ENCODE assay signal across 10 mouse cellular contexts in the genomic region with DNA sequence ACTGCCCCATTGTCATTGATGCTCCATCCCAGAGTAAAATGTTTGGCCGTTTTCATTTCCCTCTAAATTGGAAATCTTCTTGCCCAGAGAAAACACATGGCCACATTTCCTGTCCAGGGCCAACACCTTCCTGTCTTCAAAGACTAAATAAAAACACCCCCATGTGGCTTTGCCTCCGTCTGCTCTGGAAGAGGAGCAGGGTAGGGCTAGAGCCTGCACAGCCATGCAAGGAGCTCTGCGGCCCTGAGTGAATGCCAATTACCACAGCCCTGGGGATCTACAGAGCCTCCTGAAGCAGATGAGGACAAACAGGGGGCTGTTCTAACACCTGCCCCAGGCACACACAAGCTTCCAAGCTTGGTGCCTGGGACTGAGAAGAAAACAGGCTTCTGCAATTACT. TPM values are rescaled to one million over a fixed set of nuclear protein-coding genes. Genes with fewer than 3 reads are reported as not detected.
DNase-seq lines count a peak whose midpoint lies in the region; ATAC-seq and TF ChIP-seq lines count a peak whose summit lies in the region.
"Had no signal": no experiment of that assay in that cellular context is flagged by ENCODE, and none has a peak within 500 bp of the region (broad histone marks: within the 10 kb centered on the region; RNA-seq: fewer than 3 reads in every experiment).

No protein-coding gene starts in this region.

- no peaks in the 10 kb centered on the region; the same call in 1 of the 2 replicates for H3K36me3 ChIP-seq in forebrain, embryonic 11.5 days (ENCODE audit: control insufficient read depth, insufficient read depth, low read length)
- H3K36me3 ChIP-seq in forebrain, embryonic 14.5 days (ENCODE audit: control insufficient read depth, insufficient read depth, low read length) = no peaks in the 10 kb centered on the region; the same call in 1 of the 2 replicates
- no peaks in the 10 kb centered on the region for H3K36me3 ChIP-seq in lung, embryonic 15.5 days
- H3K36me3 ChIP-seq in myocyte (ENCODE audit: control insufficient read depth, insufficient read depth) = no peaks in the 10 kb centered on the region

- no peak overlapping the region for H3K4me3 ChIP-seq in forebrain, embryonic 11.5 days (ENCODE audit: low read depth, low read length)
- H3K4me3 ChIP-seq in forebrain, embryonic 14.5 days (ENCODE audit: low read depth, low read length) = no peak overlapping the region
- no peak overlapping the region for H3K4me3 ChIP-seq in lung, embryonic 15.5 days
- H3K4me3 ChIP-seq in embryonic fibroblast, embryonic 13.5 days (ENCODE audit: insufficient read depth, low read length) = no peak overlapping the region
- H3K4me3 ChIP-seq in myocyte = no peak overlapping the region

- H3K9me3 ChIP-seq in forebrain, embryonic 11.5 days (ENCODE audit: control insufficient read depth, low read length) = no peaks in the 10 kb centered on the region
- H3K9me3 ChIP-seq in forebrain, embryonic 14.5 days (replicated peaks; ENCODE audit: control insufficient read depth, low read length) = no peaks in the 10 kb centered on the region
- no peaks in the 10 kb centered on the region for H3K9me3 ChIP-seq in lung, embryonic 15.5 days

- peak overlapping the region; percentile 43 for H3K27ac ChIP-seq in forebrain, embryonic 11.5 days (ENCODE audit: low read depth, low read length)
- no peak overlapping the region for H3K27ac ChIP-seq in forebrain, embryonic 14.5 days (ENCODE audit: low read depth, low read length)
- 0 out of 2 replicates have a peak overlapping the region, but pooled peaks have one; percentile 41 for H3K27ac ChIP-seq in lung, embryonic 15.5 days
- H3K27ac ChIP-seq in embryonic fibroblast, embryonic 13.5 days (ENCODE audit: insufficient read depth, low read length) = peak overlapping the region; percentile 24

- H3K4me2 ChIP-seq in forebrain, embryonic 11.5 days (ENCODE audit: low read depth, low read length, severe bottlenecking) = no peak overlapping the region
- no peak overlapping the region for H3K4me2 ChIP-seq in forebrain, embryonic 14.5 days (ENCODE audit: low read length)
- H3K4me2 ChIP-seq in lung, embryonic 15.5 days = no peak overlapping the region
- H3K4me2 ChIP-seq in myocyte (ENCODE audit: low read depth) = peak overlapping the region; percentile 4

- no peaks in the 10 kb centered on the region for H3K27me3 ChIP-seq in forebrain, embryonic 11.5 days (ENCODE audit: control insufficient read depth, insufficient read depth, low read length)
- H3K27me3 ChIP-seq in forebrain, embryonic 14.5 days (replicated peaks; ENCODE audit: control insufficient read depth, insufficient read depth, low read length) = no peaks in the 10 kb centered on the region
- no peaks in the 10 kb centered on the region for H3K27me3 ChIP-seq in lung, embryonic 15.5 days
- H3K27me3 ChIP-seq in myocyte (ENCODE audit: control insufficient read depth, insufficient read depth, insufficient read length) = no peaks in the 10 kb centered on the region

- H3K9ac ChIP-seq in forebrain, embryonic 11.5 days (ENCODE audit: low read length) = no peak overlapping the region; the same call in 1 of the 2 replicates
- H3K9ac ChIP-seq in forebrain, embryonic 14.5 days (ENCODE audit: low read length) = no peak overlapping the region
- H3K9ac ChIP-seq in lung, embryonic 15.5 days = no peak overlapping the region

- no peak for DNase-seq in forebrain, embryonic 11.5 days (ENCODE audit: low spot score)
- no peak for DNase-seq in forebrain, embryonic 14.5 days (ENCODE audit: low spot score)
- no peak for DNase-seq in lung, postnatal 14 days
- DNase-seq in thymus, postnatal 10 days (ENCODE audit: low spot score in 2 of 2) = no peak
- DNase-seq in Muller cell, postnatal 12 days (ENCODE audit: inconsistent ontology term) = no peak
- DNase-seq: layer of hippocampus, postnatal 36 days; retina, postnatal 1 day had no signal

- no peak for TF ChIP-seq POLR2A in embryonic fibroblast, embryonic 13.5 days (IDR thresholded peaks at IDR 0.05; ENCODE audit: low read depth, low read length)
- no peak for TF ChIP-seq POLR2A in myocyte (IDR thresholded peaks at IDR 0.05; ENCODE audit: insufficient read length, low read depth)

- peaks cover 65% of the 10 kb centered on the region for H3K79me2 ChIP-seq in myocyte (ENCODE audit: control insufficient read depth, insufficient read depth)

- peaks cover 58% of the 10 kb centered on the region for H3K4me1 ChIP-seq in forebrain, embryonic 11.5 days (replicated peaks; ENCODE audit: control insufficient read depth, insufficient read depth, low read length)
- H3K4me1 ChIP-seq in forebrain, embryonic 14.5 days (ENCODE audit: control insufficient read depth, insufficient read depth, low read length) = peaks cover 60% of the 10 kb centered on the region
- peaks cover 90% of the 10 kb centered on the region for H3K4me1 ChIP-seq in lung, embryonic 15.5 days
- peaks cover 55% of the 10 kb centered on the region for H3K4me1 ChIP-seq in embryonic fibroblast, embryonic 13.5 days (ENCODE audit: control insufficient read depth, insufficient read depth, low read length)

- 72% methylated on average over 3 of the region's 3 CpGs for WGBS in forebrain, embryonic 11.5 days
- WGBS in forebrain, embryonic 14.5 days = 63% methylated on average over 3 of the region's 3 CpGs
- 61% methylated on average over 3 of the region's 3 CpGs for WGBS in lung, embryonic 15.5 days

- no peak overlapping the region for H3ac ChIP-seq in myocyte (ENCODE audit: control insufficient read depth, insufficient read length)

- ATAC-seq in forebrain, embryonic 11.5 days (replicated peaks; ENCODE audit: low FRiP score) = no peak
- no peak for ATAC-seq in forebrain, embryonic 14.5 days
- no peak for ATAC-seq in lung, embryonic 15.5 days (ENCODE audit: borderline replicate concordance, extremely low read depth, low FRiP score, low TSS enrichment)

- TF ChIP-seq CTCF in embryonic fibroblast, embryonic 13.5 days (IDR thresholded peaks at IDR 0.05; ENCODE audit: borderline replicate concordance, insufficient read depth, low read length) = no peak

TF ChIP-seq in myocyte, 11 proteins besides CTCF, POLR2A, EP300 and RAD21:
- TF ChIP-seq CEBPB (IDR thresholded peaks at IDR 0.05; ENCODE audit: insufficient read depth, poor library complexity, severe bottlenecking) (no peak), SRF (IDR thresholded peaks at IDR 0.05; ENCODE audit: control insufficient read depth, insufficient read length, low read depth) (no peak), MYOD1 (IDR thresholded peaks at IDR 0.05; ENCODE audit: control insufficient read depth in 1 of 3, insufficient read length in 2 of 3, low read depth in 2 of 3) (peak in 2 of 3 experiments; percentile 2 to 6), POLR2AphosphoS2 (IDR thresholded peaks at IDR 0.05; ENCODE audit: insufficient read length, low read depth) (no peak)

RNA-seq across cellular contexts. Expression of gene Ski, which starts 46.2 kb away (rescaled TPM):
- polyA plus RNA-seq in forebrain, embryonic 11.5 days (2014; fragmentation: Nextera tagmentation; extraction: Ambion mirVana) = 14.1 and 14.7 TPM in 2 replicates
- 16.2 and 17.1 TPM in 2 replicates for polyA plus RNA-seq in forebrain, embryonic 14.5 days (2014; fragmentation: Nextera tagmentation; extraction: Ambion mirVana)
- polyA plus RNA-seq in lung, embryonic 15.5 days (2015; fragmentation: Nextera tagmentation; extraction: Ambion mirVana) = 16.1 and 16.9 TPM in 2 replicates
- polyA plus RNA-seq in embryonic fibroblast, embryonic 13.5 days (2011; ENCODE audit: insufficient read length, low read depth, missing spikeins) = 88.4 and 106 TPM in 2 replicates
- 54.5 TPM for polyA plus RNA-seq in myocyte (2012; fragmentation: generic; extraction: Trizol)
